Mouse (Mus musculus) bone marrow, adult 2 months (tissue): ENCODE results near the gene Fam186a. TPM values are rescaled to one million over a fixed set of nuclear protein-coding genes. Genes with fewer than 3 reads are reported as not detected.

Experiments
- H3K27ac ChIP-seq: fragments of 200-500 bp; 2 replicates; pipeline ENCODE4 v1.5.1; 2012; ENCODE audit warnings: low read depth, mild to moderate bottlenecking, control low read depth, inconsistent platforms, low read length; ENCODE audit not compliant: control insufficient read depth, poor library complexity, insufficient read depth
- H3K4me1 ChIP-seq: fragments of 200-500 bp; 2 replicates; pipeline ENCODE4 v1.6.1; 2011; ENCODE audit warnings: low read length; ENCODE audit not compliant: control insufficient read depth, insufficient read depth
- H3K4me3 ChIP-seq: fragments of 200-500 bp; replicated peaks from 2 replicates; pipeline ENCODE3; 2011; ENCODE audit warnings: mild to moderate bottlenecking, low read depth, low read length, control low read depth; ENCODE audit not compliant: control insufficient read depth
- CTCF ChIP-seq: fragments of 200-500 bp; IDR thresholded peaks from 2 replicates; pipeline ENCODE4 v1.5.1; 2011; ENCODE audit warnings: low read length, control low read depth; ENCODE audit not compliant: control insufficient read depth, insufficient read depth
- POLR2A ChIP-seq: fragments of 200-500 bp; IDR thresholded peaks from 2 replicates; pipeline ENCODE4 v1.6.1; 2011; ENCODE audit warnings: low read depth, mild to moderate bottlenecking, control low read depth, low read length, borderline replicate concordance; ENCODE audit not compliant: control insufficient read depth
- whole genome bisulfite sequencing: fragments of 180-500 bp; shearing (Covaris S2); methylation state at CpG from one replicate; pipeline ENCODE4 v1.1.7; 2018; 5-methylcytosine and 5-hydroxymethylcytosine counted together
- polyA plus RNA-seq: library from polyadenylated mRNA; stranded (reverse); fragments of >200 nt; gene quantifications from 2 replicates; pipeline ENCODE4 v1.2.4, GENCODE M21; 2011; ENCODE audit warnings: low replicate concordance; ENCODE audit not compliant: missing spikeins, insufficient read depth, insufficient read length

Fam186a gene
- polyA plus RNA-seq, 1 experiment = not detected

DNA sequence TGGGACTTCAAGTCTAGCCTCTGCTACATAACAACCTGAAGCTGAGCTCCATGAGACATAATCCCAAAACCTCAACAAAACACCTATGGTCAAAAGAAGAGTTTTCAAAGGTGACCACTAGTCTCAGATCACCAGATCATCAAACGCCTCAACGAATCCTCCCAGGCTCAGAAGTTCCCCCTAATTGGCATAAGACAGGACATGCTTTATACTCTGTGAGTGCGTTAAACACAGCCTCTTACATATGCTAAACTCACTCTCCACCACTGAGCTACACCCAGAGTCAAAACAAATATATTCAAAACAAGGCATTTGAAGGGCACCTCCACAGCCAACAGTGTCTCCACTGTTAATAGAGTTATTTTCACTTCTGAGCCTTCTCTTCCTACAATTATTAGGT is 94.3 kb downstream of the Fam186a start:
- TF ChIP-seq POLR2A = no peak
- no peak for TF ChIP-seq CTCF
- H3K4me3 ChIP-seq = no peak overlapping the region
- WGBS = 90% methylated on average over 3 of the region's 3 CpGs
- H3K27ac ChIP-seq = no peak overlapping the region
- no peaks in the 10 kb centered on the region for H3K4me1 ChIP-seq

Other genes with a start within 250 kb of the Fam186a start
- gene Gpd1, start 249.5 kb downstream of the Fam186a start, polyA plus RNA-seq = 6.6 and 9.3 TPM in 2 replicates
- gene Cox14, start 241.4 kb downstream of the Fam186a start, polyA plus RNA-seq = 42.7 and 80.8 TPM in 2 replicates
- gene Cers5, start 194.2 kb downstream of the Fam186a start, polyA plus RNA-seq = 10.8 and 33.1 TPM in 2 replicates
- gene Lima1, start 91.6 kb downstream of the Fam186a start, polyA plus RNA-seq = 6.5 and 7.5 TPM in 2 replicates
- gene Larp4, start 3.0 kb upstream of the Fam186a start, polyA plus RNA-seq = 6.0 and 13.2 TPM in 2 replicates
- 3.3 and 7.1 TPM in 2 replicates for gene Dip2b, start 71.6 kb upstream of the Fam186a start, polyA plus RNA-seq